Mouse (Mus musculus) left cerebral cortex, adult 6 months (tissue): ENCODE results near the gene Cmpk2. TPM values are rescaled to one million over a fixed set of nuclear protein-coding genes. Genes with fewer than 3 reads are reported as not detected.

ENCODE experiments used
- long read RNA-seq, 2 experiments: library from polyadenylated mRNA; unstranded; transcript quantifications; one replicate each; pipeline ENCODE4 v2.0.0; 2019 to 2020
- polyA plus RNA-seq: library from polyadenylated mRNA; unstranded; fragments of <200 nt; fragmentation: Nextera tagmentation; gene quantifications from 2 replicates; pipeline ENCODE4 v1.2.3, GENCODE M21; 2021

Gene Cmpk2
- 17.6 and 19.6 TPM in 2 replicates for polyA plus RNA-seq
- long read RNA-seq, experiment 1, transcript Cmpk2-201 (5 exons, 3,200 nt) = major isoform, 158 of 170 reads
- long read RNA-seq, experiment 1, partial matches to known transcripts = 4 of 170 reads
- long read RNA-seq, experiment 1, other reads (novel, unspliced or antisense) = 8 of 170 reads
- long read RNA-seq, experiment 2, transcript Cmpk2-201 (5 exons, 3,200 nt) = major isoform, 24 of 34 reads
- long read RNA-seq, experiment 2, partial matches to known transcripts = 9 of 34 reads
- long read RNA-seq, experiment 2, other reads (novel, unspliced or antisense) = 1 of 34 reads

GRCm38 (mm10) chr12:26469098-26470041 is at the start of gene Cmpk2:
Gene Cmpk2, plus strand, starts transcription at chr12:26469204.

GRCm38 (mm10) chr12:26456028-26456698 is 12.8 kb upstream of the Cmpk2 start, which contains the start of gene Rsad2:
Gene Rsad2, minus strand, starts transcription at chr12:26456452.

Other genes starting within 250 kb of the Cmpk2 start
- gene Rnf144a, start 54.0 kb upstream of the Cmpk2 start, polyA plus RNA-seq = 5.7 and 10.4 TPM in 2 replicates
- 0.63 and 0.79 TPM in 2 replicates for gene Rsad2, start 12.8 kb upstream of the Cmpk2 start, polyA plus RNA-seq